Mouse (Mus musculus): ENCODE results near the gene Gm4779. TPM values are rescaled to one million over a fixed set of nuclear protein-coding genes. Genes with fewer than 3 reads are reported as not detected.
"Not testable (repeated sequence)": the region's sequence is repeated elsewhere in the genome, so short reads cannot be mapped to it uniquely, and the experiment has no call there.

Gm4779 gene
- total RNA-seq (2021): under 1 TPM; 0.30 to 0.87 TPM

DNA sequence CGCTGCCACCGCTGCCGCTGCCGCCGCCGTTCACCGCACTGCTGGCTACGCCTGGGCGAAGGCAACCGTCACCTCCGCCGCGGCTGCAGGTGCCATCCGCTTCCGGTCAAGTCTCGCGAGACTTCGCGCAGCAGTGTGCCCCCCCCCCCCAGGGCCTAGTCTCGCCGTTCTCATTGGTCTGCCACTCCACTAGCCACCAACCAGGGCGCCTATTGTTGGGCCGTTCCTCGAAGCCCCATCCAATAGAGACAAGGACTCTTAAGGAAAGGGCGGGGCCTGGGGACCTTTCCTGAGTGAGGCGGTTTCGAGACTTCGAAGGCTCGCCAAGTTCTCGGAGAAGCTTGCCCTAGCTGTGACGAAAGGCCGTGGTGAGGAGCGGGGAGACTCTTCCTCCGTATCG is at the start of gene Gm4779, which contains the start of gene 8030474K03Rik:
Gene Gm4779, minus strand, starts transcription at position 82 of the 400 bp plus-strand sequence.
Gene 8030474K03Rik, plus strand, starts transcription at position 315 of the 400 bp plus-strand sequence.
- DNase-seq (ENCODE audit: extremely low spot score in 1 of 2, low spot score in 1 of 2): no peak

DNA sequence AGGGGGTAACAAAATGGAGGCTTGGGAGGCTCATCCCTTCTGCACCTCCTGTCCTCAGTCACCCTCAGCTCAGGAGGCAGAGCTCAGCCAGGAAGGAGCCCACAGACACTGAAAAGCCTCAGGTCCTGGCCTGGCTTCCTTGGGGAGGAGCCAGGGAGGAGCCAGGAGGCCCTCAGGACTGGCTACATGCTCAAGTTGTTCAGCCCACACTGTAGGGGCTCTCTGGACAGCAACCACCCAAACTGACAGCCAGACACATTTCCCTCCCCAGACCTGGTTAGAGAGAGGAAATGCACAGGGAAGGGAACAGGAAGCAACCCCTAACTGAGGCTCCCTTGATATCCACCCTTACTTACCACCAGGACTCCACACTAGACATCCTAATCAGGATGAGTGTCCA is 25.8 kb upstream of the Gm4779 start:
- not testable (repeated sequence) for DNase-seq (ENCODE audit: extremely low spot score in 1 of 2, low spot score in 1 of 2)

DNA sequence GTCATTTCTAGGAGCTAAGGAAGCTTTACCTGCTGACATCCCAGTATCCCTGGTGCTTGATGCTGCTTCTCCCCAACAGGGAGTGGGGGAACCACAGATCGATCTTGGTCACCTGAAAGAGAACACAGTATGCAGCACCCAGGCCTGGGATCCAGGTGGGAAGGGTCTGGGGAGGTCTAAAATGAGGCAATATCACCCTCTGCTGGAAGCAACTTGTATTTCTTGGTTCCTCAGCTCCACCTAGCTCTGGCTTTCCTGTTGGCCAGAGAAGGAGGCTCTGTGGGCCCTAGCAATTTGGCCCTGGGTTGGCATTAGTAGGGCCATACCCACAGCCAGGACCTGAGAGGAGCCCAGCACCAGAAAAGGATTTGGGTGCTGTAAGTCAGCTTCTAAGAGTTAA is 24.9 kb upstream of the Gm4779 start:
- DNase-seq (ENCODE audit: extremely low spot score in 1 of 2, low spot score in 1 of 2): no peak

DNA sequence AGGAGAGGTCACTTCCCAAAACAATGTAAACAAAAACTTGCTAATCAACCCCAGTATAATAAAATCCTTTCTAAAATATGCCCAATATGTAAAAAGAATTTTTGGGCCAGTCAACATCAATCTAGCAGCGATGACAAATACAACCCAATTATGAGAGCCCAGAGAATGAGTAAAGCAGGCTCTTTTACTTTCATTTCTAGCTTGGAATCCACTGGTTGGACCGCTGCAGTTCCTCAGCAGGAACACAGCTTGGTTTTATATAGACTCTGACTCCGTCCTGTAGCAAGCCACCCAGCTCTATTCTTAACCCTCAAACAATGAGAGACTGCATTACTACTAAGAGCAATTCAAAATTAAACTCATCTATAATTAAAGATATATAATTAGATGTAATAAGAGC is 17.5 kb upstream of the Gm4779 start:
- no peak for DNase-seq (ENCODE audit: extremely low spot score in 1 of 2, low spot score in 1 of 2)

DNA sequence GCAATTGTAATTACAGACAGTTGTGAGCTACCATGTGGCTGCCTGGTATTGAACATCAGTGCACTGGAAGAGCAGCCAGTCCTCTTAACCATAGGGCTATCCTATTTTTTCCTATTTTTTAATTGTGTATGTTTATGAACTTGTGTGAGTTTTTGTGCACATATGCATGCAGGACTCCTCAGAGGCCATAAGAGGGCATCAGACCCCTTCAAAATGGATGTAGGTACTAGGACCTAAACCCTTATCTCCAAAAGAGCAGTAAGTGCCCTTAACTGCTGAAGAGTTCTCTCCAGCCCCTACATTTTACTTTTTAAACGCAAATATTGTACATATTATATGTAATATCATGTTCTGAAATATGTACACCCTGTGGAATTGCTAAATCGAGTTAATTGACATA is 11.3 kb upstream of the Gm4779 start:
- no peak for DNase-seq (ENCODE audit: extremely low spot score in 1 of 2, low spot score in 1 of 2)

DNA sequence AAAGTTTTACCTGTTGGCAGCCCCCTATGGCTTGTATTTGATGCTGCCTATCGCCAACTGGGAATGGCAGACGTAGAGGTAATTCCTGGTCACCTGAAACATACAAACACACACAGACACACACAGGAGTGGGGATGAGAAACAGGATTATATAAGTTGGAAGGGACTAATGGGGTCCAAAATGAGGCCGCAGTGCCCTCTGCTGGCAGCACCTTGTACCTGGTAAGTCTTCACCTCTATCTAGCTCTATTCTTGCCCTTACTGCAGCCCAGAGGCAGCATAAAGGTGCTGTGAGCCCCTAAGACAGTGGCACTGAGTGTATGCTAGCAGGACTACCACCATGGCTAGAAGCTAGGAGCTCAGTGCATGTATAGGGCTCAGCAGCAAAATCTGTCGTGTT is 2.7 kb downstream of the Gm4779 start:
- DNase-seq (ENCODE audit: extremely low spot score in 1 of 2, low spot score in 1 of 2): peak; percentile 47 to 72

DNA sequence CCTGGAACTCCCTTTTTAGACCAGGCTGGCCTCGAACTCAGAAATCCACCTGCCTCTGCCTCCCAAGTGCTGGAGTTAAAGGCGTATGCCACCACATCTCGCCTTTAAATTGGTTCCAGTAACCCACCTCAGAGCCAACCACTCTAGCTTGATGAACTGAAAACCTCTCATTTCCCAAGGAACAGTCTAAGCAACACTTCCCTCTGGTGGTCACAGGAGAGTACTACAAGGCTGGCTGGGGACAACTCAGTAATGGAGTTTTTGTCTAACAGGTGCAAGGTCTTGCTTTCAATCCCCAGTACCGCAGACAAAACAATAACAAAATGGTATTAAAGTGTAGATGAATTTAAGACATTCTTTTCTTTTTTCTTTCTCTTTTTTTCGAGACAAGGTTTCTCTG is 22.2 kb downstream of the Gm4779 start:
- peak; percentile 36 to 62 for DNase-seq (ENCODE audit: extremely low spot score in 1 of 2, low spot score in 1 of 2)

GRCm38 (mm10) chrX:101770307-101770706 is 23.9 kb downstream of the Gm4779 start:
- DNase-seq (ENCODE audit: extremely low spot score in 1 of 2, low spot score in 1 of 2): no peak

- DNase-seq (ENCODE audit: extremely low spot score in 1 of 2, low spot score in 1 of 2): no peak
These were observed 24.7 kb downstream of the Gm4779 start for GRCm38 (mm10) chrX:101769478-101769877.

- no peak for DNase-seq (ENCODE audit: extremely low spot score in 1 of 2, low spot score in 1 of 2)
These were observed 26.9 kb downstream of the Gm4779 start for GRCm38 (mm10) chrX:101767280-101767679.

DNA sequence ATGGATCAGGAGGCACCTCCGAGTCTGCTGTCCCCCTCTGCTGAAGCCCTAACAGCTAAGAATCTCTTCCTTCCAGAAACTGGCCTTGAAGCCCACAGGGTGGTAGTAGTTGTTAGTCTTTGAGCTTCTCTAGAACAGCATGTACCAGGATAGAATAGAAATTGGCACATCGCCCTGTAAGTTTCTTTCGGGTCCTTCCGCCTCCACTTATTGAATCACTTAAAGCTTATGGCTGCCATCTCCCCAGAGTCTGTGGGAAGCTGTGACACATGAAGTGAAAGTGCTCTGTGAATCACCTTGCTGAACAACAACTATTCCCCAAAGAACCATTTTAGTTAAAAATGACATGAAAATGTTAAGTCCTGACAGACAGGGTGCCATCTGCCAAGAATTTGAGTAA is 29.1 kb downstream of the Gm4779 start:
- no peak for DNase-seq (ENCODE audit: extremely low spot score in 1 of 2, low spot score in 1 of 2)

GRCm38 (mm10) chrX:101764621-101765020 is 29.6 kb downstream of the Gm4779 start:
- no peak for DNase-seq (ENCODE audit: extremely low spot score in 1 of 2, low spot score in 1 of 2)

DNA sequence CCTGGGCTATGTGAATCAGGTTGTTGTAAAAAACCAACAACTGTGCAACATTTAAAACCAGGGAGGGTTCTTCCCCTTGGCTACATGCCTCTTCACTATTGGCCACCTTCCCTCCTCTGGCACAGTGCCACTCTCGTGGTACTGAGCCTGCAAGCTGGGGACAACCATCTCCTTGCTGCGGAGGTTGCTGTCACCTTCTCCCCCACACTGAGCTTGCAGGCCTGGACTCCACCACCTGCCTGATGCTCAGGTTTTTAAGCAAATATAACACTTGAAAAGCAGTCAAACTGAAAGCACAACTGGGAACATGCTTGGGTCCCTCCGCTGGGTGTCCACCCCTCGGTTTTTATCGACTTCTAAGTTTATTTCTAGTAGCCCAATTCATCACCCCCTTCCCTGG is 39.7 kb downstream of the Gm4779 start:
- DNase-seq (ENCODE audit: extremely low spot score in 1 of 2, low spot score in 1 of 2): peak in 1 of 2 experiments; percentile 15

DNA sequence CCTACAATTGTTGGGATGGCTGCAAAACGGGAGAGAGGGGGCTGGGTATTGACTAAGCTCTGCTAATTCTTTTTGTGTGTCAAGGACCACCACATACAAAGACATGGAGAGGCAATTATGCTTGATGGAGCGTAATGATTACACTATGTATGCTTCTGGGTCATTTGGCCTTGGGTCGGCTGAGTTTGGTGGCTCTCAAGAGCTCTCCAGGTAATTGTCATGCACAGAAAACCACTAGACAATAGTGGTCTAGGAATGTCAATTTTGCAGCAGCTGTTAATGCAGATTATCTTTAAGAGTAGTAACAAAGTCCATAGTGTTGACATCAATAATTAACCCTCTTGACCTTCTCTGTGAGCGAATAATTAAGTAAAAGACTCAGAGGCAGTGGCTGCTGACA is 44.1 kb downstream of the Gm4779 start:
- no peak for DNase-seq (ENCODE audit: extremely low spot score in 1 of 2, low spot score in 1 of 2)

GRCm38 (mm10) chrX:101741064-101741433 is 53.2 kb downstream of the Gm4779 start:
- DNase-seq (ENCODE audit: extremely low spot score in 1 of 2, low spot score in 1 of 2): no peak

DNA sequence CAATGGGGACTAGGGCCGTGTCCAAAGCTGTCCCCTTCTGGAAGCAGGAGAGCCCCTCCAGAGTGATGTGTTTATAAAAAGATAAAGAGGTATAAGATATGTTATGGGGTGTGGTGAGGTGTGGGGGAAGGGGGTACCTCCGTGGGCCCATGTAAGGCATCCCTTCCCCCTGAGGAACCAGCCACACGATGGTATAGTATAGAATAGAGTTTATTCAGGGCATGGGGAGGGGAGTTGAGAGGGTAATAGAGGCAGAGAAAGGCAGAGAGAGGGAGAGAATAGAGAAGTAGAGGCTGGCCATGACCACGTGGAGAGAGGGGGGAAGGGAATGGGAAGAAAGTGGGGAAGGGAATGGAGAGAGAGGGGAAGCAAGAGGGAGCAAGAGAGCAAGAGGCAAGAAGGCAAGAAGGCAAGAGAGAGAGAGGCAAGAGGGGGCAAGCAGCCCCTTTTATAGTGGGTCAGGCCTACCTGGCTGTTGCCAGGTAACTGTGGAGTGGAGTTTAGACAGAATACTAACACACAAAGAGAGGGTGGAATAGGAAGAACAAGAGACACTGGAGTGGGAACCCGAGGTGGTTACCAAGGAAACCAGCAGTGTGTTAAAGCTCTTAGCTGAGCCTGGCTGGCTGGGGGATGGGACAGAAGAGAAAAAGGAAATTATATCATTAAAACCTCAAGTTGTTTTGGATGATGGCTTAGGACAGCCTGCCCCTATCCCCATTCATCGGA is 53.7 kb downstream of the Gm4779 start:
- no peak for DNase-seq (ENCODE audit: extremely low spot score in 1 of 2, low spot score in 1 of 2)

Other genes starting within 250 kb of the Gm4779 start
- gene Ogt, start 154.4 kb downstream of the Gm4779 start, total RNA-seq (2021): 100 to 1,000 TPM; 180 to 235 TPM
- gene Cxcr3, start 60.2 kb downstream of the Gm4779 start, total RNA-seq (2021): under 1 TPM in 1 of 2 experiments, not detected in 1; 0.21 TPM
- gene 8030474K03Rik, start 233 bp upstream of the Gm4779 start, total RNA-seq (2021): under 1 TPM in 1 of 2 experiments, not detected in 1; 0.52 TPM
- gene Nhsl2, start 55.0 kb upstream of the Gm4779 start, total RNA-seq (2021): 10 to 100 TPM; 39.8 to 48.0 TPM

Data from layer of hippocampus, postnatal 25 days (tissue).